Mouse (Mus musculus) CD4-positive, CD25-positive, alpha-beta regulatory T cell, adult 2 months (primary cell): Measurements from ENCODE around the gene Tbc1d30.
A peak's percentile ranks its signal among the peaks of the same experiment; 100 is the strongest.

Experiments
- DNase-seq: peaks from one replicate; pipeline ENCODE4 v3.0.0-alpha.2; 2012; ENCODE audit warnings: low read depth, low spot score

The Tbc1d30 gene

DNA sequence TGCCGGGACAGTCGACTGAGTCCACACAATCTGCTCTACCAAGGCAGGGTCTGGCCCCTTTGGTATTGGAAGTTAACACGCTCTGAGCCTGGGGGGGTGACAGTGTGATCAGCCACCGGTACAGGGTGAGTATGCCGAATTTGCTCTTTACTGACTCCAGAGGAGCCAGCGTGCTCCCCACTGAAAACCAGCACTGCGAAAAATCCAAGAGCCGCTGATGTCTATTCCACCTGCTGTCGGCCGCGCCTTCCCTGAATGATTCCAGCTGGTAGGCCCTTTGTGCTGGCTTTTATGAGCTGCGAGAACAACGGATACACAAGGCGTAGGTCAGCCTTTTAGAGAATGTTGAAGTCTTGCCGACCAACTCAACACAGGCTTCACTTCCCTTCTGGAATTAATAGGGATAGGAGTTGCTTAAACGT is 123.1 kb downstream of the Tbc1d30 start:
- DNase-seq = no peak

- DNase-seq = no peak
Measured at GRCm38 (mm10) chr10:121227403-121227802, 123.7 kb downstream of the Tbc1d30 start.

- peak; percentile 2 for DNase-seq
Measured at GRCm38 (mm10) chr10:121225636-121226035, 125.4 kb downstream of the Tbc1d30 start.

GRCm38 (mm10) chr10:121222881-121223280 is 128.2 kb downstream of the Tbc1d30 start:
- no peak for DNase-seq

DNA sequence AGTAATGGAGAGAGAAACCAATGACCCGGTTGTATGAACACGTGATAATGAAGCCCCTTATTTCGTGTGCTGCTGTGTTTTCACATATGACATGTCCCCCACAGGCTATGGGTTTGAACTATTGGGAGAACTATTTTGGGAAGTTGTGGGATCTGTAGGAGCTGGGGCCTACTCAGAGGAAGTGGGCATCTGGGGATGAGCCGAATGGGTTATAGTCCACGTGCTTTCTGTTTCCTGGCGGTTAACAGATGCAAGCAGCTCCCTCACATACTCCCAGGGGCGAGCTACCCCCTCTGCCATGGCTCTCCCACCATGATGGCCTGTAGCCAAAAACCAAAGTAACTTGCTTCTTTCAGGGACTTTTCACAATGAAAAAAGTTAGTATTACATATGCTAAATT is 132.5 kb downstream of the Tbc1d30 start:
- DNase-seq = no peak

- no peak for DNase-seq
Measured at GRCm38 (mm10) chr10:121216804-121217203, 134.3 kb downstream of the Tbc1d30 start.
